20 mouse cellular contexts compared by ENCODE assay signal in genomic region chr14:7863199-7863598, GRCm38 (mm10). TPM values are rescaled to one million over a fixed set of nuclear protein-coding genes. Genes with fewer than 3 reads are reported as not detected.
DNase-seq lines count a peak whose midpoint lies in the region; ATAC-seq and TF ChIP-seq lines count a peak whose summit lies in the region.
"Had no signal": no experiment of that assay in that cellular context is flagged by ENCODE, and none has a peak within 500 bp of the region (broad histone marks: within the 10 kb centered on the region; RNA-seq: fewer than 3 reads in every experiment).

No protein-coding gene starts in this region.

- no peaks in the 10 kb centered on the region for H3K27me3 ChIP-seq in embryonic facial prominence, embryonic 12.5 days
- H3K27me3 ChIP-seq in embryonic facial prominence, embryonic 10.5 days (replicated peaks; ENCODE audit: low read depth, poor library complexity, severe bottlenecking): no peaks in the 10 kb centered on the region
- H3K27me3 ChIP-seq in kidney, postnatal 0 days (ENCODE audit: insufficient read depth, low read length): no peaks in the 10 kb centered on the region
- H3K27me3 ChIP-seq in intestine, embryonic 15.5 days (replicated peaks): no peaks in the 10 kb centered on the region
- H3K27me3 ChIP-seq in stomach, embryonic 15.5 days (replicated peaks): no peaks in the 10 kb centered on the region
- H3K27me3 ChIP-seq: forebrain, embryonic 15.5 days; midbrain, embryonic 13.5 days; neural tube, embryonic 12.5 days had no signal

- H3K9me3 ChIP-seq in embryonic facial prominence, embryonic 12.5 days: no peaks in the 10 kb centered on the region
- H3K9me3 ChIP-seq in embryonic facial prominence, embryonic 10.5 days: no peaks in the 10 kb centered on the region
- no peaks in the 10 kb centered on the region for H3K9me3 ChIP-seq in kidney, postnatal 0 days (replicated peaks; ENCODE audit: low read length)
- H3K9me3 ChIP-seq in intestine, embryonic 15.5 days: no peaks in the 10 kb centered on the region
- no peaks in the 10 kb centered on the region for H3K9me3 ChIP-seq in stomach, embryonic 15.5 days
- H3K9me3 ChIP-seq: forebrain, embryonic 15.5 days; heart, embryonic 10.5 days; hindbrain, embryonic 10.5 days; midbrain, embryonic 13.5 days; neural tube, embryonic 12.5 days had no signal

- no peak for DNase-seq in embryonic facial prominence, embryonic 10.5 days (ENCODE audit: low spot score)
- no peak for DNase-seq in kidney, postnatal 0 days (ENCODE audit: low spot score)
- DNase-seq in kidney, adult 11 months: no peak
- DNase-seq in left cerebral cortex, postnatal 14 days (ENCODE audit: low spot score in 2 of 2): no peak
- DNase-seq: adrenal gland, adult 8-10 months; lung, embryonic 14.5 days; retina, postnatal 1 day; right cerebral cortex, postnatal 25 days; spleen, adult 18-20 months; thymus, postnatal 25 days had no signal

- no peak overlapping the region for H3K4me3 ChIP-seq in embryonic facial prominence, embryonic 12.5 days
- no peak overlapping the region for H3K4me3 ChIP-seq in embryonic facial prominence, embryonic 10.5 days
- H3K4me3 ChIP-seq in kidney, postnatal 0 days (replicated peaks; ENCODE audit: low read depth, low read length): no peak overlapping the region
- no peak overlapping the region for H3K4me3 ChIP-seq in intestine, embryonic 15.5 days (replicated peaks)
- H3K4me3 ChIP-seq in stomach, embryonic 15.5 days (replicated peaks): no peak overlapping the region
- H3K4me3 ChIP-seq: forebrain, embryonic 15.5 days; heart, embryonic 10.5 days; hindbrain, embryonic 10.5 days; midbrain, embryonic 13.5 days; neural tube, embryonic 12.5 days had no signal

- H3K4me1 ChIP-seq in embryonic facial prominence, embryonic 12.5 days: peaks cover 24% of the 10 kb centered on the region
- peaks cover 24% of the 10 kb centered on the region for H3K4me1 ChIP-seq in embryonic facial prominence, embryonic 10.5 days
- peaks cover 24% of the 10 kb centered on the region for H3K4me1 ChIP-seq in kidney, postnatal 0 days (replicated peaks; ENCODE audit: insufficient read depth, low read length)
- H3K4me1 ChIP-seq in intestine, embryonic 15.5 days (replicated peaks): peaks cover 9% of the 10 kb centered on the region; the same call in 1 of the 2 replicates
- peaks cover 20% of the 10 kb centered on the region for H3K4me1 ChIP-seq in stomach, embryonic 15.5 days
- H3K4me1 ChIP-seq: midbrain, embryonic 13.5 days had no signal

- no peak for TF ChIP-seq CTCF in kidney, postnatal 0 days (IDR thresholded peaks at IDR 0.05; ENCODE audit: low read depth)

- H3K9ac ChIP-seq in embryonic facial prominence, embryonic 12.5 days: no peak overlapping the region
- no peak overlapping the region for H3K9ac ChIP-seq in kidney, postnatal 0 days (ENCODE audit: low read depth, low read length)
- no peak overlapping the region for H3K9ac ChIP-seq in intestine, embryonic 15.5 days
- H3K9ac ChIP-seq in stomach, embryonic 15.5 days: no peak overlapping the region
- H3K9ac ChIP-seq: forebrain, embryonic 15.5 days; liver, embryonic 14.5 days; lung, embryonic 14.5 days; midbrain, embryonic 13.5 days; neural tube, embryonic 12.5 days had no signal

- peaks cover 9% of the 10 kb centered on the region; the same call in 1 of the 2 replicates for H3K36me3 ChIP-seq in embryonic facial prominence, embryonic 12.5 days
- H3K36me3 ChIP-seq in embryonic facial prominence, embryonic 10.5 days (replicated peaks): peaks cover 9% of the 10 kb centered on the region
- H3K36me3 ChIP-seq in kidney, postnatal 0 days (ENCODE audit: insufficient read depth, low read length): no peaks in the 10 kb centered on the region
- H3K36me3 ChIP-seq in intestine, embryonic 15.5 days: no peaks in the 10 kb centered on the region
- peaks cover 3% of the 10 kb centered on the region; the same call in 1 of the 2 replicates for H3K36me3 ChIP-seq in stomach, embryonic 15.5 days
- H3K36me3 ChIP-seq: forebrain, embryonic 15.5 days; heart, embryonic 10.5 days had no signal

- intact Hi-C loops in left cerebral cortex, postnatal 14 days (cut with DNase I): no loop called here

- no peak overlapping the region for H3K4me2 ChIP-seq in embryonic facial prominence, embryonic 12.5 days (replicated peaks)
- H3K4me2 ChIP-seq in kidney, postnatal 0 days (ENCODE audit: low read length): no peak overlapping the region
- no peak overlapping the region for H3K4me2 ChIP-seq in intestine, embryonic 15.5 days (replicated peaks)
- no peak overlapping the region for H3K4me2 ChIP-seq in stomach, embryonic 15.5 days
- H3K4me2 ChIP-seq: forebrain, embryonic 15.5 days; lung, embryonic 14.5 days; midbrain, embryonic 13.5 days; neural tube, embryonic 12.5 days had no signal

- peak overlapping the region; percentile 65; the same call in 1 of the 2 replicates for H3K27ac ChIP-seq in embryonic facial prominence, embryonic 12.5 days
- H3K27ac ChIP-seq in embryonic facial prominence, embryonic 10.5 days (replicated peaks): no peak overlapping the region
- H3K27ac ChIP-seq in kidney, postnatal 0 days: peak overlapping the region; percentile 47; the same call in 1 of the 2 replicates
- H3K27ac ChIP-seq in intestine, embryonic 15.5 days: no peak overlapping the region
- H3K27ac ChIP-seq in stomach, embryonic 15.5 days: no peak overlapping the region
- H3K27ac ChIP-seq: forebrain, embryonic 15.5 days; heart, embryonic 10.5 days; hindbrain, embryonic 10.5 days; liver, embryonic 14.5 days; midbrain, embryonic 13.5 days; neural tube, embryonic 12.5 days had no signal

- 84% methylated on average over 5 of the region's 5 CpGs for WGBS in embryonic facial prominence, embryonic 12.5 days
- WGBS in embryonic facial prominence, embryonic 10.5 days: 94% methylated on average over 5 of the region's 5 CpGs
- WGBS in kidney, postnatal 0 days: 64% methylated on average over 5 of the region's 5 CpGs
- 61% methylated on average over 5 of the region's 5 CpGs for WGBS in intestine, embryonic 15.5 days
- WGBS in stomach, embryonic 15.5 days: 78% methylated on average over 5 of the region's 5 CpGs

- no peak for ATAC-seq in embryonic facial prominence, embryonic 12.5 days (ENCODE audit: insufficient number of reproducible peaks, insufficient read depth, low FRiP score, low TSS enrichment)
- ATAC-seq in kidney, postnatal 0 days (replicated peaks; ENCODE audit: low FRiP score, low read depth): peak; percentile 52; the same call in 1 of the 2 replicates
- peak; percentile 31 for ATAC-seq in intestine, embryonic 15.5 days
- ATAC-seq in stomach, embryonic 15.5 days (ENCODE audit: insufficient read depth, low FRiP score, low read depth): peak; percentile 25; the same call in 1 of the 2 replicates
- ATAC-seq: activated CD4-positive, CD25-positive, alpha-beta regulatory T cell, adult 4 months; midbrain, embryonic 13.5 days had no signal

RNA-seq across cellular contexts. Expression of gene Flnb, which starts 45.4 kb away (rescaled TPM):
- 32.8 and 32.9 TPM in 2 replicates for polyA plus RNA-seq in embryonic facial prominence, embryonic 12.5 days (2016; fragmentation: Nextera tagmentation; extraction: Ambion mirVana)
- polyA plus RNA-seq in embryonic facial prominence, embryonic 10.5 days (2016; fragmentation: Nextera tagmentation; extraction: Ambion mirVana): 20.4 and 22.5 TPM in 2 replicates
- 10.7 and 12.7 TPM in 2 replicates for polyA plus RNA-seq in kidney, postnatal 0 days (2015; fragmentation: Nextera tagmentation; extraction: Ambion mirVana)
- 17.4 and 18.4 TPM in 2 replicates for polyA plus RNA-seq in intestine, embryonic 15.5 days (2015; fragmentation: Nextera tagmentation; extraction: Ambion mirVana)
- 17.4 and 20.3 TPM in 2 replicates for polyA plus RNA-seq in stomach, embryonic 15.5 days (2015; fragmentation: Nextera tagmentation; extraction: Ambion mirVana)
- 10 to 100 TPM; 31.2 to 33.8 TPM for total RNA-seq in left cerebral cortex, postnatal 14 days (2021)

Comparison
In these comparisons a context has a peak if more than half of its experiments do, and no peak if none do; other contexts are left out.
1. H3K27ac ChIP-seq: peak in embryonic facial prominence, embryonic 12.5 days (single experiment) and kidney, postnatal 0 days (single experiment); none in embryonic facial prominence, embryonic 10.5 days (single experiment), intestine, embryonic 15.5 days (single experiment) and stomach, embryonic 15.5 days (single experiment).